Mouse (Mus musculus): ENCODE data around the gene Cpxm2. TPM values are rescaled to one million over a fixed set of nuclear protein-coding genes. Genes with fewer than 3 reads are reported as not detected.

Cpxm2 gene
- polyA plus RNA-seq, 1 experiment, result not detected

DNA sequence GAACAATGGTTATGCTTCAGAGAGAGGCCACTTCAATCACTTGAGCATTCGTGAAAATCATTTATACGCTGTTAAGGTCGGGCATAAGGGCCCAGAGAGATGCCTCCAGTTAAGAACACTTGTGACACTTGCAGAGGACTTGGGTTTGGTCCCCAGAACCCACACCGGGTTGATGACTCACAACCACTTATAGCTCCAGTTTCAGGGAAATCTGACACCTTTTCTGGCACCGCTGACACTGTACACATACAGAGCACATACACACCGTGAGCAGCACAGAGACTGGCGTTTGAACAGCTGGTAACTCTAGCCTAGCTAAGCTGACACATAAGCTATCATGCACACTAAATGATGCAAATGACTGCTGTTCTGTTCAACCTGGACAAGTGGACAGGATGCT lies 145.5 kb downstream of the Cpxm2 start:
- 82% methylated on average over 7 of the region's 7 CpGs for WGBS

DNA sequence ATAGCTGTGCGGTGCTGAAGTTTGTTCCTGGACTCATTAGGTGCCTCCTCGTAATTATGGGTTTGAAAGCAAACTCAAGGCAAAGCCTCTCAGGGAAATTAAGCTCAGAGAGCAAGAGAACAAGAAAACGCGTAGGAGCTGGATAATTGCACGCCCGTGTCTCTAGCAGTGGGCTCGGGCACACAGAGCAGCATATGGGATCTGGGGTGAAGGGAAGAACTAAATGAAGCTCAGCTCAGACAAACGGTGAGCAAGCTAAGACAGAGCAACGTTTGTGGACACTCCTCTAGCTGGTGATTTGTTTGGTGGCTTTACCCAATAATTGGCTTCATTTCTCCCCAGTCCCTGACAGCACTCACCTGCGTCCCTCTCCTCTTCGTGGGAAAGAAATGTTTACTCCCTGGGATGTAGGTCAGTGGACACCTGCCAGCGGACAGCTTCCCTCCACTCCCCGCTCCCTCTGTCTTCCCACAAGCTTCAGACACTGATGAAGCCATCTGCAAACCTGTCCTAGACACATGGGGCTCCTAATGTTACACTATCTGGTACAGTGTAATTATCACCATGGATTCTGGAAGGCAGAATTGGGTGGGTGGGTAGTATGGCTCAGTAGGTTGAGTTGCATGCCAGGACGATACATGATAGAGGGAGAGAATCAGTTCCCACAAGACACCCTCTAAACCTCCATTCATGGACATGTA lies 148.4 kb downstream of the Cpxm2 start:
- WGBS, result 78% methylated on average over 14 of the region's 14 CpGs
- H3K4me3 ChIP-seq (replicated peaks; ENCODE audit: control insufficient read depth, low read depth, low read length), result no peak overlapping the region
- H3K27ac ChIP-seq (ENCODE audit: control insufficient read depth, insufficient read depth, low read depth, low read length, poor library complexity), result no peak overlapping the region
- TF ChIP-seq POLR2A (IDR thresholded peaks at IDR 0.05; ENCODE audit: borderline replicate concordance, control insufficient read depth, low read depth, low read length), result no peak
- no peak for TF ChIP-seq CTCF (IDR thresholded peaks at IDR 0.05; ENCODE audit: control insufficient read depth, insufficient read depth, low read length)
- H3K4me1 ChIP-seq (ENCODE audit: control insufficient read depth, insufficient read depth, low read length), result no peaks in the 10 kb centered on the region

More for the DNA sequence above, 145.5 kb downstream of the Cpxm2 start:
- no peaks in the 10 kb centered on the region for H3K4me1 ChIP-seq (ENCODE audit: control insufficient read depth, insufficient read depth, low read length)
- TF ChIP-seq POLR2A (IDR thresholded peaks at IDR 0.05; ENCODE audit: borderline replicate concordance, control insufficient read depth, low read depth, low read length), result no peak
- no peak for TF ChIP-seq CTCF (IDR thresholded peaks at IDR 0.05; ENCODE audit: control insufficient read depth, insufficient read depth, low read length)
- H3K4me3 ChIP-seq (replicated peaks; ENCODE audit: control insufficient read depth, low read depth, low read length), result no peak overlapping the region
- H3K27ac ChIP-seq (ENCODE audit: control insufficient read depth, insufficient read depth, low read depth, low read length, poor library complexity), result no peak overlapping the region

DNA sequence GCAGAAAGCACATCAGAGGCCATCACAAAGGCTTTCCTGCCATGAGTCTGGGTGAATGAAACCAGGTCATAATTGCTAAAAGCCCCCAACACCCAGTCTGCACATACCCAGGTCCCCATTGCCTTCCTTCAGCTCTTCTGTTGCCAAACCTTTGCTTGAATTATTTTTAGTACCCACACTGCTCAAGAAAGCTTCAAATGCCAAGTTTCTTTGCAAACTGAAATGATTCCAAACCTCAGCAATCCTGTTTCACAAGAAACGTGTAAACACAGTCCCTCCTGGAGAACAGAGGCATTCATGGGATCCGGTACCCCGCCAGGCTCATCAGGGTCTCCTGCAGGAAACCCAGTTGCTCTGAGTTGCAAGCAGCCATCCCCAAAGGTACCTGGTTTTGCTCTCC lies 161.7 kb downstream of the Cpxm2 start:
- Histone ChIP-seq H3K4me1 (ENCODE audit: control insufficient read depth, insufficient read depth, low read length) (no peaks in the 10 kb centered on the region), H3K27ac (ENCODE audit: control insufficient read depth, insufficient read depth, low read depth, low read length, poor library complexity) (no peak overlapping the region), H3K4me3 (replicated peaks; ENCODE audit: control insufficient read depth, low read depth, low read length) (no peak overlapping the region)
- 68% methylated on average over 3 of the region's 3 CpGs for WGBS
- TF ChIP-seq POLR2A (IDR thresholded peaks at IDR 0.05; ENCODE audit: borderline replicate concordance, control insufficient read depth, low read depth, low read length) (no peak), CTCF (IDR thresholded peaks at IDR 0.05; ENCODE audit: control insufficient read depth, insufficient read depth, low read length) (no peak)

DNA sequence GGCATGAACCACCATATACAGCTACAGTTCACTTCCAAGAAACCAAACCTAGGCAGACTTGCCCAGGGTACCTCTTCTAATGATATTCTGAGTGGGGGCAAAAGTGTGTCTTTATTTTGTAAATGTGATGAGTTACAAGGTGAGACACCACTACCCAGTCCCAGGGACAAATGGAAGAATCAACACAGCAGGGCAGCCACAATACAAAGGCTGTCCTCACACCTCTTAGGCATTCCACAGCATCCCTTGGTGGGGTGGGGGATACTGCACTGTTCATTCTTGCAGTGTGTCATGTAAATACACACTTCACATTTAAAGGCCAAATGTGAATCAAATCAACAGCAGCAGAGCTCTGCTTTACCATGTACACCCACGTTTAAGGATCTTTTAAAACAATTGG lies 162.3 kb downstream of the Cpxm2 start:
- TF ChIP-seq POLR2A (IDR thresholded peaks at IDR 0.05; ENCODE audit: borderline replicate concordance, control insufficient read depth, low read depth, low read length) (no peak), CTCF (IDR thresholded peaks at IDR 0.05; ENCODE audit: control insufficient read depth, insufficient read depth, low read length) (no peak)
- WGBS, result 47% methylated on average over 1 of the region's 1 CpGs
- H3K4me3 ChIP-seq (replicated peaks; ENCODE audit: control insufficient read depth, low read depth, low read length), result no peak overlapping the region
- no peak overlapping the region for H3K27ac ChIP-seq (ENCODE audit: control insufficient read depth, insufficient read depth, low read depth, low read length, poor library complexity)
- no peaks in the 10 kb centered on the region for H3K4me1 ChIP-seq (ENCODE audit: control insufficient read depth, insufficient read depth, low read length)

DNA sequence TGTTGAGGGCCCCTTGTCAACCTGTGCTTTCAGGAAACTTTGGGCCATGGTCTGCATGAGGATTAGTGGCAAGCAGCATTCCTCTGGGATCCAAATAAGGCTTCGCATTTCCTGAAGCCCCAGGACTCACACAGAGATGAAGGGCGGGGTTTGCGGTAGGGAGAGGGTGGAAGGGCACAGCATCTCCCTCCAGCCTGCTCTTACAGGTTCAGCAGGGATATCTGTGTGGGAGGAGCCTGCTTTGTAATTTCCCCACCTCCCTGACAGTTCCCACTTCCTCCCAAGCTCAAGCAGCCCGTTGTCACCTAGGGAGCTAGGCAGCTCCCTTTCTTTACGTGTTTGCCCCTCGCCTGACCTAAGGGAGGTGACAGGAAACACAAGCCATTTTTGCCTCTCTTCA lies 165.5 kb downstream of the Cpxm2 start:
- H3K4me1 ChIP-seq (ENCODE audit: control insufficient read depth, insufficient read depth, low read length), result no peaks in the 10 kb centered on the region
- WGBS, result 29% methylated on average over 6 of the region's 6 CpGs
- no peak overlapping the region for H3K27ac ChIP-seq (ENCODE audit: control insufficient read depth, insufficient read depth, low read depth, low read length, poor library complexity)
- no peak overlapping the region for H3K4me3 ChIP-seq (replicated peaks; ENCODE audit: control insufficient read depth, low read depth, low read length)
- TF ChIP-seq CTCF (IDR thresholded peaks at IDR 0.05; ENCODE audit: control insufficient read depth, insufficient read depth, low read length) (no peak), POLR2A (IDR thresholded peaks at IDR 0.05; ENCODE audit: borderline replicate concordance, control insufficient read depth, low read depth, low read length) (no peak)

Other genes starting within 250 kb of the Cpxm2 start
- gene Gpr26, start 188.3 kb downstream of the Cpxm2 start, polyA plus RNA-seq (2011; ENCODE audit: insufficient read depth, insufficient read length, low replicate concordance, missing spikeins), result not detected in 2 replicates
- 14.3 and 34.6 TPM in 2 replicates for gene Chst15, start 162.5 kb upstream of the Cpxm2 start, polyA plus RNA-seq (2011; ENCODE audit: insufficient read depth, insufficient read length, low replicate concordance, missing spikeins)